Mouse (Mus musculus) neural tube, embryonic 11.5 days (tissue): ENCODE measurements around the gene Qsox1. TPM values are rescaled to one million over a fixed set of nuclear protein-coding genes. Genes with fewer than 3 reads are reported as not detected.

Experiments
- ATAC-seq: fragments of 200-750 bp; cut with Nextera tagmentation; 2 replicates; pipeline ENCODE4 v1.8.0; 2017; ENCODE audit warnings: moderate number of reproducible peaks, mild to moderate bottlenecking, moderate TSS enrichment, moderate library complexity; ENCODE audit not compliant: insufficient read depth, low FRiP score, low TSS enrichment
- DNase-seq: peaks from one replicate; pipeline ENCODE4 v3.0.0-alpha.2; 2015; ENCODE audit warnings: low spot score
- H3K27ac ChIP-seq: fragments of 300-500 bp; sonication (generic); 2 replicates; pipeline ENCODE4 v1.5.1; 2014; ENCODE audit warnings: low read depth, mild to moderate bottlenecking, low read length
- H3K27me3 ChIP-seq: fragments of 300-500 bp; sonication (generic); 2 replicates; pipeline ENCODE4 v1.6.1; 2014; ENCODE audit warnings: mild to moderate bottlenecking, low read length, mixed read lengths; ENCODE audit not compliant: control insufficient read depth, insufficient read depth
- H3K36me3 ChIP-seq: fragments of 300-500 bp; sonication (generic); 2 replicates; pipeline ENCODE4 v1.6.1; 2014; ENCODE audit warnings: mild to moderate bottlenecking, low read length, moderate library complexity, mixed read lengths; ENCODE audit not compliant: control insufficient read depth, insufficient read depth
- H3K4me1 ChIP-seq: fragments of 300-500 bp; sonication (generic); 2 replicates; pipeline ENCODE4 v1.6.1; 2014; ENCODE audit warnings: low read length, mixed read lengths; ENCODE audit not compliant: control insufficient read depth, insufficient read depth
- H3K4me2 ChIP-seq: fragments of 300-500 bp; sonication (generic); 2 replicates; pipeline ENCODE4 v1.6.1; 2014; ENCODE audit warnings: low read depth, mild to moderate bottlenecking, moderate library complexity
- H3K4me3 ChIP-seq: fragments of 300-500 bp; sonication (generic); 2 replicates; pipeline ENCODE4 v1.5.1; 2014; ENCODE audit warnings: low read depth, low read length
- H3K9ac ChIP-seq: fragments of 300-500 bp; sonication (generic); 2 replicates; pipeline ENCODE4 v1.6.1; 2014; ENCODE audit warnings: mild to moderate bottlenecking, low read length
- H3K9me3 ChIP-seq: fragments of 300-500 bp; sonication (generic); 2 replicates; pipeline ENCODE4 v1.6.1; 2016; ENCODE audit warnings: low read length; ENCODE audit not compliant: control insufficient read depth
- WGBS: fragments of 180-500 bp; shearing (Covaris S2); extraction: QIAGEN DNeasy Blood & Tissue Kit; methylation state at CpG from one replicate; pipeline ENCODE4 v1.1.7; 2014; 5-methylcytosine and 5-hydroxymethylcytosine counted together
- polyA plus RNA-seq: library from polyadenylated mRNA; unstranded; fragments of >200 nt; fragmentation: Nextera tagmentation; extraction: Ambion mirVana; gene quantifications from 2 replicates; pipeline ENCODE4 v1.2.1, GENCODE M21; 2014

The Qsox1 gene
- polyA plus RNA-seq, 1 experiment from 2014 or later, result 10.3 TPM

GRCm38 (mm10) chr1:155830861-155831260 is 18.2 kb upstream of the Qsox1 start:
- DNase-seq, result no peak
- Histone ChIP-seq H3K4me2 (no peak overlapping the region), H3K4me1 (no peaks in the 10 kb centered on the region), H3K9ac (no peak overlapping the region), H3K4me3 (no peak overlapping the region), H3K27me3 (no peaks in the 10 kb centered on the region), H3K36me3 (no peaks in the 10 kb centered on the region), H3K27ac (no peak overlapping the region), H3K9me3 (no peaks in the 10 kb centered on the region)
- no peak for ATAC-seq
- WGBS, result 81% methylated on average over 6 of the region's 6 CpGs

GRCm38 (mm10) chr1:155827703-155828295 is 15.1 kb upstream of the Qsox1 start:
- no peaks in the 10 kb centered on the region for H3K27me3 ChIP-seq
- no peak overlapping the region for H3K4me3 ChIP-seq
- H3K9me3 ChIP-seq, result no peaks in the 10 kb centered on the region
- no peaks in the 10 kb centered on the region for H3K4me1 ChIP-seq
- no peak overlapping the region for H3K4me2 ChIP-seq
- DNase-seq (no peak), ATAC-seq (no peak)
- H3K36me3 ChIP-seq, result no peaks in the 10 kb centered on the region
- H3K9ac ChIP-seq, result no peak overlapping the region
- no peak overlapping the region for H3K27ac ChIP-seq
- 64% methylated on average over 8 of the region's 8 CpGs for WGBS

- Histone ChIP-seq H3K36me3 (no peaks in the 10 kb centered on the region), H3K9ac (no peak overlapping the region), H3K4me1 (no peaks in the 10 kb centered on the region), H3K27me3 (no peaks in the 10 kb centered on the region), H3K9me3 (no peaks in the 10 kb centered on the region), H3K4me3 (no peak overlapping the region), H3K27ac (no peak overlapping the region), H3K4me2 (no peak overlapping the region)
- ATAC-seq (no peak), DNase-seq (no peak)
- WGBS, result 37% methylated on average over 5 of the region's 5 CpGs
Observed at GRCm38 (mm10) chr1:155826803-155827395, 14.2 kb upstream of the Qsox1 start.

- Histone ChIP-seq H3K4me2 (no peak overlapping the region), H3K36me3 (no peaks in the 10 kb centered on the region), H3K27ac (no peak overlapping the region), H3K4me1 (no peaks in the 10 kb centered on the region), H3K9me3 (no peaks in the 10 kb centered on the region), H3K9ac (no peak overlapping the region), H3K27me3 (no peaks in the 10 kb centered on the region), H3K4me3 (no peak overlapping the region)
- DNase-seq (no peak), ATAC-seq (no peak)
- 88% methylated on average over 4 of the region's 4 CpGs for WGBS
Observed at GRCm38 (mm10) chr1:155825940-155826716, 13.4 kb upstream of the Qsox1 start.

DNA sequence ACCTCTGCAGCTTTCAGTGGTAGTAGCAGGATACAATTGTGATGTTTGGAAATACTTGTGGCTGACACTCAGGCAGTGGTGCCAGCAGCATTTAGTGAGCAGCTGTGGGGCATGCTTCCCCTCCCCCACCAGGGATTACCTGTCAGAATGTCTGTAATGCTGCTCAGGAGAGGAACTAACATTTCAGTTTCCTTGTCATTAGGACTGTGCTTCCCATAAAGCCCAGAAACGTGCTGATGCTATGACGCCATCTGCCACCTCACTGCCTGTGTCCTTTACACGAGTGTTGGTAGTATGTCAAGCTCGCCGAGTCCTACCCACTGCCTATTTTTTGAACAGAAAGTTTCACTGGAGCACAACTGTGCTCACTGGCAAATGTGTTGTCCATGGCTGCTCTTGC is 8.0 kb upstream of the Qsox1 start:
- Histone ChIP-seq H3K27me3 (no peaks in the 10 kb centered on the region), H3K9ac (no peak overlapping the region), H3K9me3 (no peaks in the 10 kb centered on the region), H3K4me3 (no peak overlapping the region), H3K4me1 (no peaks in the 10 kb centered on the region), H3K4me2 (no peak overlapping the region), H3K36me3 (no peaks in the 10 kb centered on the region), H3K27ac (no peak overlapping the region)
- no peak for DNase-seq
- 85% methylated on average over 5 of the region's 5 CpGs for WGBS
- no peak for ATAC-seq

DNA sequence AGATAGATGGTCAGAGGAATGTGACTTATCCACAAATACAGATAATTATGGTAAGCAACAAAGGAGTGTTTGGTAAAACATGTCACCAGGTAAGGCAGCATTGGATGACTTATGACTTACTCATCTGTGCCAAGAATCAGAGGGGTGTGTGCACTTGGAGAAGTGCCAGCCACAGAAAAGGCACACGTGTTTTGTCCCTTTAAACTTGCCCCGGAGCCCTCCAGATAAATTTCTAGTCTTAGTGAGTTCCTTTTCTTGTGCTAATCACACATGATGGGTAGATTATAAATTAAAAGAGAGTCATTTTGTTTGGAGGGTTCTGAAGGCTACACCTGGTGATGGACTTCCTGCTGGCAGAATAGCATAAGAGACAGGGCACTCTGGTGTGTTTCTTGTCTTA is 3.5 kb upstream of the Qsox1 start:
- WGBS, result 69% methylated on average over 2 of the region's 2 CpGs
- Histone ChIP-seq H3K4me3 (no peak overlapping the region), H3K9ac (no peak overlapping the region), H3K27ac (no peak overlapping the region), H3K27me3 (no peaks in the 10 kb centered on the region), H3K4me1 (0 out of 2 replicates have a peak, but pooled peaks cover 2% of the 10 kb centered on the region), H3K4me2 (no peak overlapping the region), H3K36me3 (no peaks in the 10 kb centered on the region), H3K9me3 (no peaks in the 10 kb centered on the region)
- DNase-seq, result no peak
- ATAC-seq, result no peak

- H3K4me2 ChIP-seq, result peak overlapping the region; percentile 63
- peak overlapping the region; percentile 71 for H3K9ac ChIP-seq
- H3K27me3 ChIP-seq, result no peaks in the 10 kb centered on the region
- H3K27ac ChIP-seq, result 0 out of 2 replicates have a peak overlapping the region, but pooled peaks have one; percentile 34
- DNase-seq (no peak), ATAC-seq (peak; percentile 18; the same call in 1 of the 2 replicates)
- WGBS, result 4% methylated on average over 22 of the region's 22 CpGs
- no peaks in the 10 kb centered on the region for H3K36me3 ChIP-seq
- H3K9me3 ChIP-seq, result no peaks in the 10 kb centered on the region
- H3K4me3 ChIP-seq, result peak overlapping the region; percentile 76
- peaks cover 11% of the 10 kb centered on the region; the same call in 1 of the 2 replicates for H3K4me1 ChIP-seq
Observed at GRCm38 (mm10) chr1:155811995-155812580, 601 bp downstream of the Qsox1 start.

DNA sequence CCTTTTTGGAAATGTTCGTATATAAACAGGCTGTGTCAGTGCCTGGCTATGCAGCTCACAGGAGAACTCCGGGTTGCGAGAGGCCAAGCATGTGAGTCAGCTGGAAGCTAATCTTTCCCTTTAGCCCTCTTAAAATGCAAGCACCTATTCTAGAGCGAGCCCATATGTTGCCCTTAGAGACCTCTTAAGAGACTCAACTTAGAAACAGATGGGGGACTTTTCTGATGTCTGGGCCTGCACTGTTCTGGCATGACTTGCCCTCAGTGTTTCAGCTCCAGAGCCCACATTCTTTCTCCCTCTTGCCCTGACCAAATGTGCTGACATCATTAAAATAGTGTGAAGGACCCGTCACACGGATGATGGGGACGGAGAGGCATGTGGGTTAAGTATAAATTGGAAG is 2.1 kb downstream of the Qsox1 start:
- Histone ChIP-seq H3K36me3 (no peaks in the 10 kb centered on the region), H3K4me3 (no peak overlapping the region), H3K4me1 (peaks cover 11% of the 10 kb centered on the region; the same call in 1 of the 2 replicates), H3K4me2 (no peak overlapping the region), H3K9me3 (no peaks in the 10 kb centered on the region), H3K9ac (no peak overlapping the region), H3K27ac (no peak overlapping the region), H3K27me3 (no peaks in the 10 kb centered on the region)
- DNase-seq, result no peak
- no peak for ATAC-seq
- WGBS, result 55% methylated on average over 7 of the region's 7 CpGs
